Mouse (Mus musculus): ENCODE results near the gene Atg101. TPM values are rescaled to one million over a fixed set of nuclear protein-coding genes. Genes with fewer than 3 reads are reported as not detected.

Atg101 gene
- polyA plus RNA-seq, 2 experiments, result 47.2 to 56.0 TPM

DNA sequence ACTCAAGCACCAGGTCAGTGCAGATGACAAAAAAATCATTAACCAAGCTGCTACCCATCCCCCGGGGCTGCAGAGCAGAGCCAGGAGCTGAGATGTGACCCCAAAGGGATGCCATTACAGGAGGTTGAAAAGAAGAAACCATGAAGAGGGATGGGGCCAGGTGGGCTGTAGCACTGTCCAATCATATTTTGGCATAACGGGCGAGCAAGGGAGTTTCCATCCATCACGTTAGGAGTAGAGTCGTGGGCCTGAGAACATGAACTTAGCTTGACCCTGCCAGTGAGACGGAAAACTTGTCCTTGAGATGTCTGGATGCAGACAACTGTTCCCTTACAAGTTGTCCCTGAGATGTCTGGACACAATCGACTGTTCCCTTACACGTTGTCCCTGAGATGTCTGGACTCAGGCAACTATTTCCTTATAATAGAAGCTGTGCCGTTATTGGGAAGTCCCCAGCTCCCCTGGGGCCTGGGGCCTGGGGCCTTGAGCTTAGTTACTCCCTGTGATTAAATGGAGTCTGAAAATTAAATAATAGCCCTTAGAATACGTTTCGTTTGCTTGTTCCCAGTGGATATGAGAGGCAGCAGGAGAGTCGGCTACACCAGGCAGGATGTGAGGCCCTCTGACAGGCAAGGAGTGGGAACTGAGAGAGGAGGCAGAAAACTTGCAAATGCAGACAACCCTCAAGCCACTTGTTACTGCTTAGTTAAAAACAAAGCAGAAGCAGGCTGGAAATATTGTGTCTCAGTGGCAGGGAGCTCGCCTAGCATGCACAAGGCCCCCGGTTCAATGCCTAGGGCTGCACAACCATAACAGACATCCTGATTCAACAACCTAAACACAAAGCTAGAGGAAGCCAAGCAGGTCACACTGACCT, 35.1 kb downstream of the Atg101 start:
- TF ChIP-seq POLR2A (IDR thresholded peaks at IDR 0.05; ENCODE audit: borderline replicate concordance, extremely low read depth, insufficient read depth, insufficient read length), result no peak
- Histone ChIP-seq H3K4me1 (ENCODE audit: control insufficient read depth, insufficient read depth, low read length) (peaks cover 4% of the 10 kb centered on the region; the same call in 1 of the 2 replicates), H3K9ac (ENCODE audit: low read depth, low read length, severe bottlenecking) (no peak overlapping the region), H3K4me3 (replicated peaks; ENCODE audit: low read length) (no peak overlapping the region), H3K27ac (replicated peaks; ENCODE audit: low read depth, low read length) (no peak overlapping the region), H3K36me3 (ENCODE audit: control insufficient read depth, insufficient read depth, low read length) (no peaks in the 10 kb centered on the region), H3K9me3 (ENCODE audit: control insufficient read depth, low read length) (no peaks in the 10 kb centered on the region), H3K27me3 (ENCODE audit: control insufficient read depth, insufficient read depth, low read length) (no peaks in the 10 kb centered on the region), H3K4me2 (replicated peaks; ENCODE audit: low read depth, low read length, severe bottlenecking) (no peak overlapping the region)
- 50% methylated on average over 14 of the region's 14 CpGs for WGBS
- DNase-seq (ENCODE audit: low spot score) (no peak), ATAC-seq (ENCODE audit: low FRiP score, low read depth) (no peak)

GRCm38 (mm10) chr15:101320010-101320617, 36.0 kb downstream of the Atg101 start:
- 76% methylated on average over 6 of the region's 6 CpGs for WGBS
- H3K4me2 ChIP-seq (replicated peaks; ENCODE audit: low read depth, low read length, severe bottlenecking), result no peak overlapping the region

DNA sequence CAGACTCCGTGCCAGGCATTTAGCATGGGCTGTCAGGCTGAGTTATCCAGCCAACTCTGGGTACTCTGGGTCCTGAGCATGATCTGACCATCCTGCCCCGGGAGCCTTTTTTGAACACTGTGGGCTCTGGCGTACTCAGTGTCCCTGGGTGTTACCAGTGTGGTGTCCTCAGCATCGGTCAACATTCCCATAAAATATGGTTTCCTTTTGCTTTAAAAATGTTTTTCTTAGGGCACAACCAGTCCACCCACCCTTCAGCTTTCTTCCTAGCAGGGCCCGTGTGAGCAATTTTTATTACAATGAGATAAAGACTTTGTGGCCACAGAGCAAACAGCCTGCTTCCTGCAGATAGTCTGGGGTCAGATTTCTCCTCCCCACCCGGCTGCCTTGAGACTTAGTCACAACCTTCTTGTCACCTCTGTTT, 36.6 kb downstream of the Atg101 start:
- H3K36me3 ChIP-seq (ENCODE audit: control insufficient read depth, insufficient read depth, low read length), result no peaks in the 10 kb centered on the region
- no peak for ATAC-seq (ENCODE audit: low FRiP score, low read depth)

More at GRCm38 (mm10) chr15:101320010-101320617, 36.0 kb downstream of the Atg101 start:
- H3K27me3 ChIP-seq (ENCODE audit: control insufficient read depth, insufficient read depth, low read length), result no peaks in the 10 kb centered on the region
- no peaks in the 10 kb centered on the region for H3K9me3 ChIP-seq (ENCODE audit: control insufficient read depth, low read length)
- no peak for ATAC-seq (ENCODE audit: low FRiP score, low read depth)
- no peak overlapping the region for H3K9ac ChIP-seq (ENCODE audit: low read depth, low read length, severe bottlenecking)
- no peak overlapping the region for H3K4me3 ChIP-seq (replicated peaks; ENCODE audit: low read length)
- no peak for DNase-seq (ENCODE audit: low spot score)
- peaks cover 4% of the 10 kb centered on the region; the same call in 1 of the 2 replicates for H3K4me1 ChIP-seq (ENCODE audit: control insufficient read depth, insufficient read depth, low read length)
- TF ChIP-seq POLR2A (IDR thresholded peaks at IDR 0.05; ENCODE audit: borderline replicate concordance, extremely low read depth, insufficient read depth, insufficient read length), result no peak
- no peaks in the 10 kb centered on the region for H3K36me3 ChIP-seq (ENCODE audit: control insufficient read depth, insufficient read depth, low read length)
- no peak overlapping the region for H3K27ac ChIP-seq (replicated peaks; ENCODE audit: low read depth, low read length)

GRCm38 (mm10) chr15:101321126-101321525, 37.1 kb downstream of the Atg101 start:
- TF ChIP-seq POLR2A (IDR thresholded peaks at IDR 0.05; ENCODE audit: borderline replicate concordance, extremely low read depth, insufficient read depth, insufficient read length), result no peak
- H3K4me3 ChIP-seq (replicated peaks; ENCODE audit: low read length), result no peak overlapping the region
- DNase-seq (ENCODE audit: low spot score) (no peak), ATAC-seq (ENCODE audit: low FRiP score, low read depth) (no peak)
- no peaks in the 10 kb centered on the region for H3K36me3 ChIP-seq (ENCODE audit: control insufficient read depth, insufficient read depth, low read length)
- no peaks in the 10 kb centered on the region for H3K9me3 ChIP-seq (ENCODE audit: control insufficient read depth, low read length)
- H3K4me1 ChIP-seq (ENCODE audit: control insufficient read depth, insufficient read depth, low read length), result peaks cover 4% of the 10 kb centered on the region; the same call in 1 of the 2 replicates
- H3K27me3 ChIP-seq (ENCODE audit: control insufficient read depth, insufficient read depth, low read length), result no peaks in the 10 kb centered on the region
- H3K9ac ChIP-seq (ENCODE audit: low read depth, low read length, severe bottlenecking), result no peak overlapping the region
- H3K4me2 ChIP-seq (replicated peaks; ENCODE audit: low read depth, low read length, severe bottlenecking), result no peak overlapping the region
- WGBS, result 54% methylated on average over 5 of the region's 5 CpGs
- H3K27ac ChIP-seq (replicated peaks; ENCODE audit: low read depth, low read length), result no peak overlapping the region

More for the DNA sequence above, 36.6 kb downstream of the Atg101 start:
- no peak overlapping the region for H3K4me3 ChIP-seq (replicated peaks; ENCODE audit: low read length)
- no peak overlapping the region for H3K4me2 ChIP-seq (replicated peaks; ENCODE audit: low read depth, low read length, severe bottlenecking)
- no peak overlapping the region for H3K27ac ChIP-seq (replicated peaks; ENCODE audit: low read depth, low read length)
- peaks cover 4% of the 10 kb centered on the region; the same call in 1 of the 2 replicates for H3K4me1 ChIP-seq (ENCODE audit: control insufficient read depth, insufficient read depth, low read length)
- no peaks in the 10 kb centered on the region for H3K27me3 ChIP-seq (ENCODE audit: control insufficient read depth, insufficient read depth, low read length)
- no peak for DNase-seq (ENCODE audit: low spot score)
- H3K9me3 ChIP-seq (ENCODE audit: control insufficient read depth, low read length), result no peaks in the 10 kb centered on the region
- TF ChIP-seq POLR2A (IDR thresholded peaks at IDR 0.05; ENCODE audit: borderline replicate concordance, extremely low read depth, insufficient read depth, insufficient read length), result no peak
- H3K9ac ChIP-seq (ENCODE audit: low read depth, low read length, severe bottlenecking), result no peak overlapping the region
- WGBS, result 45% methylated on average over 6 of the region's 6 CpGs

DNA sequence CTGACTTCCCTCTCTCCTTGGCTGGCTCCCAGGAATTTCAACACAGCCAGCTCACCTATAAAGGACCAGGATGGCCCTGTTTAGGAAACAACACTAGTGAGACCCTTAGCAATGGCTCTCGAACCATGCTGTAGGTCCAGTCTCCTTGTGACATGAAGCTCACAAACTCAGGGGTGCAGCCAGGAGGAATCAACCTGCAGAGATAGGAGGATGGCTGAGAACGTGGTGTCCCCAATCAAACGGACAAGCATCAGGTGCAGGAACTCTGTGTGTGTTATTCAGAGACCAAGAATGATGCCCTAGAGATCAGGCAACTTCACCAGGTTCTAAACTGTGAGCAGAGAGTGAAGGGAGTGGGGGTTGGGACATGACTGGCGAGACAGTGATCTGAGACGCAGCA, 38.0 kb downstream of the Atg101 start:
- Histone ChIP-seq H3K4me3 (replicated peaks; ENCODE audit: low read length) (no peak overlapping the region), H3K9me3 (ENCODE audit: control insufficient read depth, low read length) (no peaks in the 10 kb centered on the region), H3K4me2 (replicated peaks; ENCODE audit: low read depth, low read length, severe bottlenecking) (no peak overlapping the region), H3K4me1 (ENCODE audit: control insufficient read depth, insufficient read depth, low read length) (peaks cover 4% of the 10 kb centered on the region; the same call in 1 of the 2 replicates), H3K27me3 (ENCODE audit: control insufficient read depth, insufficient read depth, low read length) (no peaks in the 10 kb centered on the region), H3K27ac (replicated peaks; ENCODE audit: low read depth, low read length) (no peak overlapping the region), H3K9ac (ENCODE audit: low read depth, low read length, severe bottlenecking) (no peak overlapping the region), H3K36me3 (ENCODE audit: control insufficient read depth, insufficient read depth, low read length) (no peaks in the 10 kb centered on the region)
- WGBS, result 80% methylated on average over 5 of the region's 5 CpGs
- no peak for TF ChIP-seq POLR2A (IDR thresholded peaks at IDR 0.05; ENCODE audit: borderline replicate concordance, extremely low read depth, insufficient read depth, insufficient read length)
- ATAC-seq (ENCODE audit: low FRiP score, low read depth) (no peak), DNase-seq (ENCODE audit: low spot score) (no peak)

Data from limb, embryonic 14.5 days (tissue).